In genomic region chr10:120478164-120478563, GRCm38 (mm10) we compare ENCODE assay signal across 8 mouse cellular contexts. TPM values are rescaled to one million over a fixed set of nuclear protein-coding genes. Genes with fewer than 3 reads are reported as not detected.
A peak's percentile ranks its signal among the peaks of the same experiment; 100 is the strongest.
DNase-seq lines count a peak whose midpoint lies in the region; ATAC-seq lines count a peak whose summit lies in the region.

No protein-coding gene starts in this region.

- ATAC-seq in forebrain, embryonic 15.5 days (replicated peaks) = no peak
- ATAC-seq in kidney, embryonic 14.5 days (ENCODE audit: low FRiP score, low TSS enrichment) = no peak; the same call in 1 of the 2 replicates
- ATAC-seq in midbrain, embryonic 11.5 days (ENCODE audit: low FRiP score) = no peak
- no peak for ATAC-seq in cerebellum, adult (ENCODE audit: insufficient number of reproducible peaks, low FRiP score, low TSS enrichment)
- no peak for ATAC-seq in megakaryocyte-erythroid progenitor cell, adult 5-6 weeks (replicated peaks; ENCODE audit: low FRiP score, low TSS enrichment, poor library complexity, severe bottlenecking)

- H3K9me3 ChIP-seq in forebrain, embryonic 15.5 days = no peaks in the 10 kb centered on the region
- H3K9me3 ChIP-seq in kidney, embryonic 14.5 days (ENCODE audit: control insufficient read depth, low read length) = no peaks in the 10 kb centered on the region
- no peaks in the 10 kb centered on the region for H3K9me3 ChIP-seq in midbrain, embryonic 11.5 days (ENCODE audit: control insufficient read depth, low read length)

- peak overlapping the region; percentile 57 for H3K4me3 ChIP-seq in forebrain, embryonic 15.5 days
- peak overlapping the region; percentile 98 for H3K4me3 ChIP-seq in kidney, embryonic 14.5 days (ENCODE audit: low read length)
- H3K4me3 ChIP-seq in midbrain, embryonic 11.5 days (ENCODE audit: low read depth, low read length) = peak overlapping the region; percentile 74

- peak overlapping the region; percentile 93 for H3K4me2 ChIP-seq in forebrain, embryonic 15.5 days (replicated peaks)
- H3K4me2 ChIP-seq in kidney, embryonic 14.5 days (replicated peaks; ENCODE audit: low read depth, low read length) = peak overlapping the region; percentile 88
- H3K4me2 ChIP-seq in midbrain, embryonic 11.5 days = peak overlapping the region; percentile 97

- H3K4me1 ChIP-seq in forebrain, embryonic 15.5 days = peaks cover 46% of the 10 kb centered on the region
- peaks cover 10% of the 10 kb centered on the region; the same call in 1 of the 2 replicates for H3K4me1 ChIP-seq in kidney, embryonic 14.5 days (ENCODE audit: control insufficient read depth, insufficient read depth, low read length)
- H3K4me1 ChIP-seq in midbrain, embryonic 11.5 days (ENCODE audit: control insufficient read depth, insufficient read depth, low read length) = peaks cover 13% of the 10 kb centered on the region; the same call in 1 of the 2 replicates

- H3K27ac ChIP-seq in forebrain, embryonic 15.5 days (replicated peaks) = no peak overlapping the region
- H3K27ac ChIP-seq in kidney, embryonic 14.5 days (ENCODE audit: low read depth, low read length) = peak overlapping the region; percentile 95; the same call in 1 of the 2 replicates
- H3K27ac ChIP-seq in midbrain, embryonic 11.5 days (ENCODE audit: low read depth, low read length) = no peak overlapping the region

- no peaks in the 10 kb centered on the region for H3K36me3 ChIP-seq in forebrain, embryonic 15.5 days
- no peaks in the 10 kb centered on the region for H3K36me3 ChIP-seq in kidney, embryonic 14.5 days (ENCODE audit: control insufficient read depth, insufficient read depth, low read length)
- H3K36me3 ChIP-seq in midbrain, embryonic 11.5 days (ENCODE audit: control insufficient read depth, insufficient read depth, low read length) = no peaks in the 10 kb centered on the region

- peak; percentile 75 for DNase-seq in 3T3-L1 (ENCODE audit: low read depth, low spot score)
- peak; percentile 48 to 80 for DNase-seq in adrenal gland, adult (ENCODE audit: inconsistent age in 2 of 2, low spot score in 1 of 2)
- peak; percentile 95 for DNase-seq in midbrain, embryonic 11.5 days (ENCODE audit: low spot score, missing footprints)
- no peak for DNase-seq in gastrocnemius, postnatal 10 days

- H3K9ac ChIP-seq in forebrain, embryonic 15.5 days (replicated peaks) = no peak overlapping the region
- H3K9ac ChIP-seq in kidney, embryonic 14.5 days (ENCODE audit: low read depth, low read length) = peak overlapping the region; percentile 99; the same call in 1 of the 2 replicates
- H3K9ac ChIP-seq in midbrain, embryonic 11.5 days (ENCODE audit: low read length) = 0 out of 2 replicates have a peak overlapping the region, but pooled peaks have one; percentile 30

- under 1% methylated on average over 16 of the region's 16 CpGs for WGBS in forebrain, embryonic 15.5 days
- WGBS in kidney, embryonic 14.5 days = under 1% methylated on average over 16 of the region's 16 CpGs
- WGBS in midbrain, embryonic 11.5 days = 1% methylated on average over 16 of the region's 16 CpGs

- H3K27me3 ChIP-seq in forebrain, embryonic 15.5 days = peaks cover 13% of the 10 kb centered on the region; the same call in 1 of the 2 replicates
- no peaks in the 10 kb centered on the region for H3K27me3 ChIP-seq in kidney, embryonic 14.5 days (ENCODE audit: control insufficient read depth, insufficient read depth, low read length)
- no peaks in the 10 kb centered on the region for H3K27me3 ChIP-seq in midbrain, embryonic 11.5 days (ENCODE audit: control insufficient read depth, insufficient read depth, low read length)

RNA-seq across cellular contexts. Expression of gene Hmga2, which starts 1.9 kb away (rescaled TPM):
- polyA plus RNA-seq in forebrain, embryonic 15.5 days (2015; fragmentation: Nextera tagmentation; extraction: Ambion mirVana) = 1.4 and 1.8 TPM in 2 replicates
- 54.3 and 80.2 TPM in 2 replicates for polyA plus RNA-seq in kidney, embryonic 14.5 days (2014; fragmentation: Nextera tagmentation; extraction: Ambion mirVana)
- polyA plus RNA-seq in midbrain, embryonic 11.5 days (2014; fragmentation: Nextera tagmentation; extraction: Ambion mirVana) = 22.9 and 23.2 TPM in 2 replicates
- 0.52 and 0.62 TPM in 2 replicates for total RNA-seq in megakaryocyte-erythroid progenitor cell, adult 5-6 weeks (2014; fragmentation: Nextera tagmentation)
- 1.5 TPM in 1 of 2 replicates, not detected in the other for total RNA-seq in megakaryocyte-erythroid progenitor cell, adult 5-6 weeks (2017)
- total RNA-seq in gastrocnemius, postnatal 10 days (2021) = under 1 TPM; 0.21 to 0.23 TPM
